Mouse (Mus musculus) myocyte (in vitro differentiated cells): Measurements from ENCODE around the gene Oprl1.

ENCODE experiments used
- E2F4 ChIP-seq: IDR thresholded peaks from one replicate; pipeline ENCODE4 v1.6.1; 2011; ENCODE audit warnings: mild to moderate bottlenecking, control low read depth, moderate library complexity; ENCODE audit not compliant: insufficient read depth
- MYOD1 ChIP-seq, 3 experiments: IDR thresholded peaks; one replicate each; pipeline ENCODE4 v1.6.1; 2011; ENCODE audit warnings: control low read depth in 2 of 3, low read depth in 2 of 3, mild to moderate bottlenecking in 2 of 3, moderate library complexity in 1 of 3; ENCODE audit not compliant: insufficient read length in 2 of 3, control insufficient read depth in 1 of 3
- POLR2A ChIP-seq: IDR thresholded peaks from one replicate; pipeline ENCODE4 v1.6.1; 2011; ENCODE audit warnings: low read depth, mild to moderate bottlenecking, control low read depth, moderate library complexity; ENCODE audit not compliant: insufficient read length
- POLR2AphosphoS2 ChIP-seq: IDR thresholded peaks from one replicate; pipeline ENCODE4 v1.6.1; 2011; ENCODE audit warnings: low read depth, control low read depth; ENCODE audit not compliant: insufficient read length
- TCF12 ChIP-seq: IDR thresholded peaks from one replicate; pipeline ENCODE4 v1.6.1; 2011; ENCODE audit warnings: mild to moderate bottlenecking, control low read depth; ENCODE audit not compliant: poor library complexity, insufficient read depth, severe bottlenecking

- TF ChIP-seq MYOD1 (IDR thresholded peaks at IDR 0.05; ENCODE audit: control insufficient read depth in 1 of 3, insufficient read length in 2 of 3, low read depth in 2 of 3) (no peak), POLR2A (no peak), E2F4 (no peak), POLR2AphosphoS2 (no peak), TCF12 (no peak)
Observed at GRCm38 (mm10) chr2:181763886-181764527, 49.2 kb downstream of the Oprl1 start.
